Mouse (Mus musculus): ENCODE measurements around the gene Etnk1. TPM values are rescaled to one million over a fixed set of nuclear protein-coding genes. Genes with fewer than 3 reads are reported as not detected.

Etnk1 gene
- polyA plus RNA-seq, 1 experiment from 2014 or later = 16.3 TPM

GRCm38 (mm10) chr6:143234868-143235267 lies 67.8 kb downstream of the Etnk1 start:
- no peak overlapping the region for H3K4me2 ChIP-seq (ENCODE audit: low read depth, low read length)
- H3K9me3 ChIP-seq (replicated peaks; ENCODE audit: control insufficient read depth, low read length) = no peaks in the 10 kb centered on the region
- no peak overlapping the region for H3K27ac ChIP-seq (ENCODE audit: low read length)
- 78% methylated on average over 8 of the region's 8 CpGs for WGBS
- no peak overlapping the region for H3K4me3 ChIP-seq (replicated peaks; ENCODE audit: low read length)
- no peaks in the 10 kb centered on the region for H3K36me3 ChIP-seq (ENCODE audit: control insufficient read depth, insufficient read depth, low read length)
- no peaks in the 10 kb centered on the region for H3K4me1 ChIP-seq (ENCODE audit: control insufficient read depth, insufficient read depth, low read length)
- no peaks in the 10 kb centered on the region for H3K27me3 ChIP-seq (ENCODE audit: control insufficient read depth, insufficient read depth, low read length)
- H3K9ac ChIP-seq (ENCODE audit: low read length) = no peak overlapping the region
- no peak for ATAC-seq (ENCODE audit: insufficient read depth, low FRiP score)

GRCm38 (mm10) chr6:143239362-143240074 lies 72.5 kb downstream of the Etnk1 start:
- H3K4me1 ChIP-seq (ENCODE audit: control insufficient read depth, insufficient read depth, low read length) = no peaks in the 10 kb centered on the region
- no peak overlapping the region for H3K4me3 ChIP-seq (replicated peaks; ENCODE audit: low read length)
- no peak overlapping the region for H3K27ac ChIP-seq (ENCODE audit: low read length)
- ATAC-seq (ENCODE audit: insufficient read depth, low FRiP score) = no peak
- WGBS = 76% methylated on average over 21 of the region's 21 CpGs
- H3K9me3 ChIP-seq (replicated peaks; ENCODE audit: control insufficient read depth, low read length) = no peaks in the 10 kb centered on the region
- H3K9ac ChIP-seq (ENCODE audit: low read length) = no peak overlapping the region
- no peak overlapping the region for H3K4me2 ChIP-seq (ENCODE audit: low read depth, low read length)
- H3K36me3 ChIP-seq (ENCODE audit: control insufficient read depth, insufficient read depth, low read length) = no peaks in the 10 kb centered on the region
- H3K27me3 ChIP-seq (ENCODE audit: control insufficient read depth, insufficient read depth, low read length) = no peaks in the 10 kb centered on the region

GRCm38 (mm10) chr6:143243191-143243590 lies 76.2 kb downstream of the Etnk1 start:
- Histone ChIP-seq H3K9me3 (replicated peaks; ENCODE audit: control insufficient read depth, low read length) (no peaks in the 10 kb centered on the region), H3K4me2 (ENCODE audit: low read depth, low read length) (no peak overlapping the region), H3K4me1 (ENCODE audit: control insufficient read depth, insufficient read depth, low read length) (no peaks in the 10 kb centered on the region)

GRCm38 (mm10) chr6:143257921-143258320 lies 90.9 kb downstream of the Etnk1 start:
- no peak overlapping the region for H3K9ac ChIP-seq (ENCODE audit: low read length)
- H3K4me1 ChIP-seq (ENCODE audit: control insufficient read depth, insufficient read depth, low read length) = no peaks in the 10 kb centered on the region
- H3K27ac ChIP-seq (ENCODE audit: low read length) = no peak overlapping the region
- H3K27me3 ChIP-seq (ENCODE audit: control insufficient read depth, insufficient read depth, low read length) = no peaks in the 10 kb centered on the region
- WGBS = 78% methylated on average over 4 of the region's 4 CpGs
- no peak overlapping the region for H3K4me2 ChIP-seq (ENCODE audit: low read depth, low read length)
- H3K36me3 ChIP-seq (ENCODE audit: control insufficient read depth, insufficient read depth, low read length) = no peaks in the 10 kb centered on the region
- ATAC-seq (ENCODE audit: insufficient read depth, low FRiP score) = no peak
- H3K4me3 ChIP-seq (replicated peaks; ENCODE audit: low read length) = no peak overlapping the region
- H3K9me3 ChIP-seq (replicated peaks; ENCODE audit: control insufficient read depth, low read length) = no peaks in the 10 kb centered on the region

More at GRCm38 (mm10) chr6:143243191-143243590, 76.2 kb downstream of the Etnk1 start:
- ATAC-seq (ENCODE audit: insufficient read depth, low FRiP score) = no peak
- no peak overlapping the region for H3K27ac ChIP-seq (ENCODE audit: low read length)
- no peak overlapping the region for H3K9ac ChIP-seq (ENCODE audit: low read length)
- H3K4me3 ChIP-seq (replicated peaks; ENCODE audit: low read length) = no peak overlapping the region
- WGBS = 67% methylated on average over 5 of the region's 5 CpGs
- H3K27me3 ChIP-seq (ENCODE audit: control insufficient read depth, insufficient read depth, low read length) = no peaks in the 10 kb centered on the region
- no peaks in the 10 kb centered on the region for H3K36me3 ChIP-seq (ENCODE audit: control insufficient read depth, insufficient read depth, low read length)

- H3K4me2 ChIP-seq (ENCODE audit: low read depth, low read length) = no peak overlapping the region
- no peaks in the 10 kb centered on the region for H3K27me3 ChIP-seq (ENCODE audit: control insufficient read depth, insufficient read depth, low read length)
- H3K4me3 ChIP-seq (replicated peaks; ENCODE audit: low read length) = no peak overlapping the region
- no peak for ATAC-seq (ENCODE audit: insufficient read depth, low FRiP score)
- no peaks in the 10 kb centered on the region for H3K4me1 ChIP-seq (ENCODE audit: control insufficient read depth, insufficient read depth, low read length)
- H3K36me3 ChIP-seq (ENCODE audit: control insufficient read depth, insufficient read depth, low read length) = no peaks in the 10 kb centered on the region
- H3K9me3 ChIP-seq (replicated peaks; ENCODE audit: control insufficient read depth, low read length) = no peaks in the 10 kb centered on the region
- H3K9ac ChIP-seq (ENCODE audit: low read length) = no peak overlapping the region
- WGBS = 73% methylated on average over 17 of the region's 17 CpGs
- H3K27ac ChIP-seq (ENCODE audit: low read length) = no peak overlapping the region
These were observed 92.2 kb downstream of the Etnk1 start for GRCm38 (mm10) chr6:143259169-143259629.

- Histone ChIP-seq H3K9me3 (replicated peaks; ENCODE audit: control insufficient read depth, low read length) (no peaks in the 10 kb centered on the region), H3K36me3 (ENCODE audit: control insufficient read depth, insufficient read depth, low read length) (no peaks in the 10 kb centered on the region), H3K4me3 (replicated peaks; ENCODE audit: low read length) (no peak overlapping the region), H3K27ac (ENCODE audit: low read length) (no peak overlapping the region), H3K9ac (ENCODE audit: low read length) (no peak overlapping the region), H3K27me3 (ENCODE audit: control insufficient read depth, insufficient read depth, low read length) (no peaks in the 10 kb centered on the region), H3K4me2 (ENCODE audit: low read depth, low read length) (peak overlapping the region; percentile 10; the same call in 1 of the 2 replicates), H3K4me1 (ENCODE audit: control insufficient read depth, insufficient read depth, low read length) (no peaks in the 10 kb centered on the region)
- ATAC-seq (ENCODE audit: insufficient read depth, low FRiP score) = no peak
- 58% methylated on average over 18 of the region's 18 CpGs for WGBS
These were observed 93.0 kb downstream of the Etnk1 start for GRCm38 (mm10) chr6:143259870-143260559.

GRCm38 (mm10) chr6:143260560-143261288 lies 93.7 kb downstream of the Etnk1 start:
- H3K27ac ChIP-seq (ENCODE audit: low read length) = no peak overlapping the region
- H3K9me3 ChIP-seq (replicated peaks; ENCODE audit: control insufficient read depth, low read length) = no peaks in the 10 kb centered on the region
- H3K36me3 ChIP-seq (ENCODE audit: control insufficient read depth, insufficient read depth, low read length) = no peaks in the 10 kb centered on the region
- no peaks in the 10 kb centered on the region for H3K4me1 ChIP-seq (ENCODE audit: control insufficient read depth, insufficient read depth, low read length)
- ATAC-seq (ENCODE audit: insufficient read depth, low FRiP score) = no peak
- H3K4me2 ChIP-seq (ENCODE audit: low read depth, low read length) = no peak overlapping the region
- no peaks in the 10 kb centered on the region for H3K27me3 ChIP-seq (ENCODE audit: control insufficient read depth, insufficient read depth, low read length)
- H3K9ac ChIP-seq (ENCODE audit: low read length) = no peak overlapping the region
- WGBS = 75% methylated on average over 14 of the region's 14 CpGs
- H3K4me3 ChIP-seq (replicated peaks; ENCODE audit: low read length) = no peak overlapping the region

GRCm38 (mm10) chr6:143261289-143261665 lies 94.3 kb downstream of the Etnk1 start:
- H3K9ac ChIP-seq (ENCODE audit: low read length) = no peak overlapping the region
- no peaks in the 10 kb centered on the region for H3K27me3 ChIP-seq (ENCODE audit: control insufficient read depth, insufficient read depth, low read length)
- no peak overlapping the region for H3K4me3 ChIP-seq (replicated peaks; ENCODE audit: low read length)
- ATAC-seq (ENCODE audit: insufficient read depth, low FRiP score) = no peak
- no peak overlapping the region for H3K4me2 ChIP-seq (ENCODE audit: low read depth, low read length)
- no peaks in the 10 kb centered on the region for H3K4me1 ChIP-seq (ENCODE audit: control insufficient read depth, insufficient read depth, low read length)
- no peaks in the 10 kb centered on the region for H3K36me3 ChIP-seq (ENCODE audit: control insufficient read depth, insufficient read depth, low read length)
- WGBS = 77% methylated on average over 8 of the region's 8 CpGs
- no peak overlapping the region for H3K27ac ChIP-seq (ENCODE audit: low read length)
- no peaks in the 10 kb centered on the region for H3K9me3 ChIP-seq (replicated peaks; ENCODE audit: control insufficient read depth, low read length)

- no peaks in the 10 kb centered on the region for H3K9me3 ChIP-seq (replicated peaks; ENCODE audit: control insufficient read depth, low read length)
- WGBS = 83% methylated on average over 10 of the region's 10 CpGs
- ATAC-seq (ENCODE audit: insufficient read depth, low FRiP score) = no peak
- H3K27me3 ChIP-seq (ENCODE audit: control insufficient read depth, insufficient read depth, low read length) = no peaks in the 10 kb centered on the region
- H3K4me1 ChIP-seq (ENCODE audit: control insufficient read depth, insufficient read depth, low read length) = no peaks in the 10 kb centered on the region
- H3K36me3 ChIP-seq (ENCODE audit: control insufficient read depth, insufficient read depth, low read length) = no peaks in the 10 kb centered on the region
- no peak overlapping the region for H3K9ac ChIP-seq (ENCODE audit: low read length)
- H3K27ac ChIP-seq (ENCODE audit: low read length) = no peak overlapping the region
- H3K4me3 ChIP-seq (replicated peaks; ENCODE audit: low read length) = no peak overlapping the region
- H3K4me2 ChIP-seq (ENCODE audit: low read depth, low read length) = no peak overlapping the region
These were observed 98.5 kb downstream of the Etnk1 start for GRCm38 (mm10) chr6:143265482-143265881.
